Mouse (Mus musculus) right cerebral cortex, postnatal 36 days (tissue): ENCODE measurements around the gene Zfp316.

Experiments
- DNase-seq, 2 experiments: peaks; one replicate each; pipeline ENCODE4 v3.0.0; 2022; ENCODE audit warnings: low spot score in 2 of 2, mixed read lengths in 1 of 2

Gene Zfp316

DNA sequence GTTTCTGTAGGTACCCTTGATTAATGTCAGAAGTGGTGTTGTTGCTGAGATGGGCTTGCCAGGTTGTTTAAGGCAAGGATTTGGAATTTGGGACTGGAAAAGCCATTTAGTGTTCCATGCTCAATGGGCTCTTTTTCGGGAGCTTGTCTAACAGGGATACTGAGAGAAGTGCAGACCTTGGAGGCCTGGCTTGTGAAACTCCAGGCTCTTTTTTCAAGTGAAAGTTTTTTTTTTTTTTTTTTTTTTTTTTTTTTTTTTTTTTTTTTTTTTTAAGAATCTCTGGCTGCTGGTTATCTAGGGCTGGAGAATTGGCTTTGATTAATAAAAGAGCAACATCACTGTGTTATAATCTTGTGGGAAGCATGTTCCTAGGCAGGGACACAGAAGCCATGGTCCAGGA lies 47.5 kb downstream of the Zfp316 start:
- DNase-seq = no peak

DNA sequence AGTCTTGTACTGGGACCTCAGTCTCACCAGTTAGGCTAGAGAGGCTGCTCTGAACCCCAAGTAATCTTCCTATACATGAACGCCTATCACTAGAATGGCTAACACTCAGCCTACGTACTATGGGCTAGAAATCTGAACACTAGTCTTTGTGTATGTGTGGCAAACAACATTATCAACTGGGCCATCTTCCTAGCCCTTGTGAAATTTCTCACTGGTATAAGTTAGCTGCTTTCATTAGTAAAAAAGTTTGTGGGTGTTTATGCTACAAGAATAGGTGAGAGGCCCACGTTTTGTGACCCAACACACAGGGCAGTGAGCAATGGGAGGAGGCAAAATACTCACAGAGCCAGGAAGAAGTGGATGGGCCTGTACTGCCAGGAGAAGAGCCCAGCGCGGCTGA lies 48.8 kb downstream of the Zfp316 start:
- DNase-seq = no peak

DNA sequence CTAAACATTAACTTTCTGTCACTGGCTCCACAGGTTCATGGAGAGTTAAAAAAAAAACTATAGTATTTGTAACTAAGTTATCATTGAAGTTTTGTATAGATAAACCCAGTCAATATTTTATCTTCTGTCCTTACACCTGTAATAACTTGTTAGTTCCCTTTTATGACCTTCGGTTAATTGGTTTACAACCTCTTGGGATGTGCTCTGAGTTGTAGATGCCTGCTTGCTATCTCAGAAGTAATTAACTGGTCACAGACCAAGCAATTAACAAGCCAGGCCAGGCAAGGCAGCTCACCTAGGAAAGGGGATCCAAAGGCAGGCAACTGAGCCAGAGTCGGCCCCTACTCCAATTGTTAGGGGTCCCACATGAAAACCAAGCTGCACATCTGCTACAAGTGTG lies 56.0 kb downstream of the Zfp316 start:
- no peak for DNase-seq

DNA sequence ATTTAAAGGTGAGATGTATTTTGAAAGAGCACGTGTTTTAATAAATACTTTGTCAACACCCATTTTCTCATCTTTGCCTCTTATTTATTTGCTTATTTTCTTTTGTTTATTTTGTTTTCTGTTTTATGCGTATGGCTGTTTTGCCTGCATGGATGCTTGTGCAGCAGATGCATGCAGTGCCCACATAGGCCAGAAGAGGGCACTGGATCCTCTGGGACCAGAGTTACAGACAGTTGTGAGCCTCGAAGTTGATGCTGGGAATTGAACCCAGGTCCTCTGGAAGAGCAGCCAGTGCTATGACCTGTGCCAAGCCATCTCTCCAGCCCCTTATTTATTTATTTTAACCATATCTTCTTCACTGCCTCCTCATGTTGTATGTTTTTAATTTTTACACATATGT lies 64.8 kb downstream of the Zfp316 start:
- no peak for DNase-seq
